Mouse (Mus musculus) brain, embryonic 14.5 days (tissue): ENCODE measurements around the gene Pdcd11. TPM values are rescaled to one million over a fixed set of nuclear protein-coding genes. Genes with fewer than 3 reads are reported as not detected.
A peak's percentile ranks its signal among the peaks of the same experiment; 100 is the strongest.

Experiments
- DNase-seq: peaks from one replicate; pipeline ENCODE4 v3.0.0-alpha.2; 2011; ENCODE audit warnings: low read depth
- CTCF ChIP-seq: fragments of 200-500 bp; IDR thresholded peaks from 2 replicates; pipeline ENCODE4 v1.5.1; 2012; ENCODE audit warnings: inconsistent platforms, mild to moderate bottlenecking, moderate library complexity, borderline replicate concordance; ENCODE audit not compliant: insufficient read depth, insufficient read length; ENCODE audit errors: extremely low read depth
- POLR2A ChIP-seq: fragments of 200-500 bp; IDR thresholded peaks from 2 replicates; pipeline ENCODE4 v1.6.1; 2012; ENCODE audit warnings: mild to moderate bottlenecking, inconsistent platforms, borderline replicate concordance; ENCODE audit not compliant: poor library complexity, insufficient read depth, insufficient read length, severe bottlenecking; ENCODE audit errors: extremely low read depth
- polyA plus RNA-seq: library from polyadenylated mRNA; depleted of rRNA; stranded (reverse); fragments of >200 nt; gene quantifications from 2 replicates; pipeline ENCODE4 v1.2.3, GENCODE M21; 2012; rRNA removed

Gene Pdcd11
- polyA plus RNA-seq, 1 experiment: 18.9 TPM

DNA sequence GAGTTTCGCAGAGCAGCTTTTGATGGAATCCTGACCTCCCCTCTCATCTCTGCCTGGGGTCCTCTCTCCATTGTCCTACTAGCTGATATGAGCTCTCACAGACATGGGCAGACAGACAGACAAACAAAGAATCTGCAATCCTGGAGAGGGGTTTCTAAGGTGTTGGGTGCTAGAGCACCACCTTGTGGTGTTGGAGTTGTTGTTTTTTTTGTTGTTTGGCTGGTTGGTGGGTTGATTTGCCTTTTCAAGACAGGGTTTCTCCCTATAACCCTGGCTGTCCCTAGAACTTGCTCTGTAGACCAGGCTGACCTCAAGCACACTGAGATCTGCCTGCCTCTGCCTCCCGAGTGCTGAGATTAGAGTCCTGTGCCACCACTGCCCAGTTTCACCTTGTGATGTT lies 84.9 kb downstream of the Pdcd11 start:
- TF ChIP-seq CTCF (peak; percentile 12; the same call in 1 of the 2 replicates), POLR2A (no peak)
- DNase-seq: no peak

DNA sequence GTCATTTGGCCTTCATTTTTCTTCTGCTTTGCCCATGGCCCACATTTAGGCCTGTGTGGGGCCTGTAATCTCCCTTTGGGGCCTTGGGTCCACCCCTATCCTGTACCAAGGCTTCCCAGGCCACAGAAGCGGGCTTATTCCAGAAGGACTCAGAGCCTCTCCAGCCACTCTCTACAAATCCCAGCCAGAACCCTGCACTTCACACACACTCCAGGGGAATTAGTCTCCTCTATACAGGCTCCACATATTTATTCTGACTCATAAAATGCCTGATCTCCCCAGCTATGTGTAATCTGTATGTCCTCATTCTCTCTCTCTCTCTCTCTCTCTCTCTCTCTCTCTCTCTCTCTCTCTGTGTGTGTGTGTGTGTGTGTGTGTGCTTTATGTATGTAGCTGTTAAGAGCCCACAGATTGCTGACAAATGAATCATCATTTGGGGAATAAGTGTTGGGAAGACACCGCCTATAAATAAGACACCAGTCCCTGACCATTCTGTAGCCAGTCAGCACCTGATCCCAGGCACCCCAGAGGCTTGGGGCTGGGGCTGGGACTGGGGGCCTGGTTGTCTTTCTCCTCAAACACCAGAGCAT lies 86.4 kb downstream of the Pdcd11 start:
- TF ChIP-seq CTCF (no peak), POLR2A (no peak)
- no peak for DNase-seq

DNA sequence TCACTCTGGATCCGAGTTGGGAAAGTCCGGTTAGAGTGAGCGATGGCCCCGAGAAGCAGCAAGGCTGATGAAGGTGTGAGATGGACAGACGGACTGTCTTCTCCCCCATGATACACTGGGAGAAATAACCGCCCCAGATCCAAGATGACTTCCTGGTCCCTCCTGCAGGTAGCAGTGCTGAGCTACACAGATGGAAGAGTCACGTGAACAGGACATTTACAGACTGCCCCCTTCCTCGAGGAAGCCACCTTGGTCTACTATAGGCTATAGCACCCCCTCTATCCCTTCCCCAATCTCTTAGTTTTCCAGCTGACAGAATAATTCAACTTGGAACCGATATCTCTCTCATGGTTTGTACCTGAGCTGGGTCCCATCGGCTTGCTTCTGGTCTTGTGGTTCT lies 87.4 kb downstream of the Pdcd11 start:
- peak; percentile 51; the same call in 1 of the 2 replicates for TF ChIP-seq CTCF
- TF ChIP-seq POLR2A: no peak
- peak; percentile 53 for DNase-seq

DNA sequence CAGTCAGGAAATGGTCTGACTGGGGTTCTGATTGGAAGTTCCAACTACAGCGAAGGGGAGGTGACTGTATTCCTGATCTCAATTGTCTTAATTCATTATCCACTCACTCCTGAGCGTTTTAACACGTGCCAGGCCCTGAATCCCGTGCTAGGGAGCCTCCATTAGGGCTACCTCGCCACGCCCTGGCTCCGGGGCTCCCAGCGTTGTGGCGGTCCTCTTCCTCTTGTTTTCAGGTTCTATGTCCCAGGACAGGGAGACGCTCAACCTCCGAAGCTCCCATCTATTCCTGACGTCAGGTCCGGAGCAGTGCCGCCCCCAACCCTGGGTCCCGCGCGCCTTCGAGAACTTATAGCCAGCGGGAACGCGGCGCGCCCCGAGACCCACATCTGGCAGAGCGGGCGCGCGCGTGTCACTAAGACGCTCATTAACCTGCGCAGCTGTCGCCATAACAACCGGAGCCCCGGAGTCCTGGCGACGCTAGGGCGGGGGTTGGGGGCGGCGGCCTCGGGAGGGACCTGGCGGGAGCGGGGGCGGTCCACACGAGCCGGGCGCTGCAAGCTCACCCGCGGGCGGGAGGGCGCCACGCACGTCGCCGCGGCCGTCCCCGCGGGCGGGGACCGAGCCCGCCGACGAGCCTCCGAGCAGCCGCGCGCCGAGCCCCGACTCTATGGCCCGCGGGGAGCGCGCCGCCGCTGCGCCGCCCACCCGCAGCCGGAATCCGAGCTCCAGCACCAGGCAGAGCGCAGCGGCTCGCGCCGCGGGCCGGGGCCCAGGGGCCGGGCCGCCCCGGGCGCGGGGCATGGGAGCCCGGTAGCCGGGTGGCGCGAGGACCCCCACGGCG lies 88.1 kb downstream of the Pdcd11 start, which contains the start of gene Neurl1a:
TSS of gene Neurl1a (plus strand) at position 390 of the 841 bp plus-strand sequence.
- TF ChIP-seq POLR2A: no peak
- TF ChIP-seq CTCF: no peak
- DNase-seq: peak; percentile 78

DNA sequence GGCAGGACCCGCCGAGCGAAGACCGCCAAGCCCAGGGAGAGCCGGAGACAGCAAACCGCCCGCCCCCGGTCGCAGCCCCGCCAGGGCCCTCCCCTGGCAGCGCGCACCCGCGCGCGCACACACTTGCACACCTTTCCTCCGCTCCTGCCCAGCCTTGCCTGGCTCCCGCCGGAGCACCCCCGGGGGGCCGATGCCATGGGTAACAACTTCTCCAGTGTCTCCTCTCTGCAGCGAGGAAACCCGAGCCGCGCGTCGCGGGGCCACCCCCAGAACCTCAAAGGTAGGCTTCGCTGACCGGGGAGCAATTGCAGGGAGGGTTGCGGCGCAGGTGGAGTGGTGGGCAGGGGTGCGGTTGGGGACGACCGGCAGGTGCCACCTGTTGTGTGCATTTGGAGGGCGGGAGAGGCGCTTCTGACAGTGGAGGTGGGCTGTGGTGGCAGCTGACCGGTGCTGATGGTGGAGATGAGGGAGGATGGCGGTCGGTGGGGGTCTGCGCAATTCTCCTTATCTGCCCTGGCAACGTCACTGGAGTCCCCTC lies 88.8 kb downstream of the Pdcd11 start:
- DNase-seq: peak; percentile 28
- TF ChIP-seq POLR2A: 0 out of 2 replicates have a peak, but pooled peaks have one; percentile 34
- TF ChIP-seq CTCF: no peak

DNA sequence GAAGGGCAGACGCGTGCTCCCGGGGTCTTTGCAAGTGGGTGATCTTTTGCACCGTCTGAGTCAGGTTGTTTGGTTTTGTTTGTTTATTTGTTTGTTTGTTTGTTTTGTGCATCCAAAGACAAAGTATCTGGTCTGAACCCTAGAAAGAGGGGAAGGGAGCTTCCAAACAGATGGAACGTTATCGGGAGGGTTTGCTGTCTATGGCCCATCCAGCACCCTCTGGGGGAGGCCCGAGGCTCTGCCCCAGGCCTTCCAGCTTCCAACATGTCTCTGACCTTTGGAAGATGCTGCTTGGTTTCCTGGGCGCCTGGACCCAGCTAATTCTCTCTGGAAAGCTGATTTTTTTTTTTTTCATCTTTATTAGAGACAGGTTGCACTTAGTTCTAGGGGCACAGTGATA lies 89.4 kb downstream of the Pdcd11 start:
- no peak for DNase-seq
- no peak for TF ChIP-seq POLR2A
- no peak for TF ChIP-seq CTCF

Other genes with a start within 250 kb of the Pdcd11 start
- gene Ina, start 76.1 kb upstream of the Pdcd11 start, polyA plus RNA-seq: 413 and 626 TPM in 2 replicates
- 40.1 and 49.2 TPM in 2 replicates for gene Nt5c2, start 75.6 kb upstream of the Pdcd11 start, polyA plus RNA-seq
- 65.2 and 81.7 TPM in 2 replicates for gene Pcgf6, start 39.9 kb upstream of the Pdcd11 start, polyA plus RNA-seq
- gene Taf5, start 23.0 kb upstream of the Pdcd11 start, polyA plus RNA-seq: 10.8 and 11.0 TPM in 2 replicates
- 587 and 848 TPM in 2 replicates for gene Usmg5, start 121 bp upstream of the Pdcd11 start, polyA plus RNA-seq
- gene Calhm2, start 47.5 kb downstream of the Pdcd11 start, polyA plus RNA-seq: 1.5 TPM in 2 replicates
- gene Calhm1, start 53.5 kb downstream of the Pdcd11 start, polyA plus RNA-seq: not detected in 2 replicates
- gene Calhm3, start 67.0 kb downstream of the Pdcd11 start, polyA plus RNA-seq: 0.18 TPM in 1 of 2 replicates, not detected in the other
- 13.6 and 22.2 TPM in 2 replicates for gene Neurl1a, start 88.1 kb downstream of the Pdcd11 start, polyA plus RNA-seq